Mouse (Mus musculus) ovary, adult 18-20 months (tissue): ENCODE results near the gene Sdhaf3.

ENCODE experiments used
- DNase-seq: peaks from one replicate; pipeline ENCODE4 v3.0.0; 2022; ENCODE audit warnings: low spot score, mixed read lengths

The Sdhaf3 gene

GRCm38 (mm10) chr6:7068782-7069181 is 113.0 kb downstream of the Sdhaf3 start:
- no peak for DNase-seq

DNA sequence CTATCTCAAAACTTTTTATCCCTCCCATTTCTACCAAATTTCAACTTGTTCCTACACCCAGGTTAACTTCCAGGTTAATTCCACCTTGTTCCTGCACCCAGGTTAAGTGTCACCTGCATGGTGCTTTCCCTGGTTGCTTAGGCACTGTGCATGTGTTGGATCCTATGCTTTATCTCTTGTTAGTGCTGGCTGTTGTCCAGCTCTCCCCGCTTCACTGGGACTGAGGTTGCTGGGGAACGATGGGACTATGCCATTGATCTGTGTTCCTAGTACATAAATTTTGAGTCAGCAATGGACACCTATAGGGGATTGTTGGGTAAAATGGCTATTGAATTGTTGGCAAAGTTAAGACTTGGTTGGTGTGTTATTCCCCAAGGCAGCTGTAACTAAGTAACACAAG is 113.7 kb downstream of the Sdhaf3 start:
- no peak for DNase-seq

GRCm38 (mm10) chr6:7082054-7082453 is 126.2 kb downstream of the Sdhaf3 start:
- DNase-seq, result no peak

DNA sequence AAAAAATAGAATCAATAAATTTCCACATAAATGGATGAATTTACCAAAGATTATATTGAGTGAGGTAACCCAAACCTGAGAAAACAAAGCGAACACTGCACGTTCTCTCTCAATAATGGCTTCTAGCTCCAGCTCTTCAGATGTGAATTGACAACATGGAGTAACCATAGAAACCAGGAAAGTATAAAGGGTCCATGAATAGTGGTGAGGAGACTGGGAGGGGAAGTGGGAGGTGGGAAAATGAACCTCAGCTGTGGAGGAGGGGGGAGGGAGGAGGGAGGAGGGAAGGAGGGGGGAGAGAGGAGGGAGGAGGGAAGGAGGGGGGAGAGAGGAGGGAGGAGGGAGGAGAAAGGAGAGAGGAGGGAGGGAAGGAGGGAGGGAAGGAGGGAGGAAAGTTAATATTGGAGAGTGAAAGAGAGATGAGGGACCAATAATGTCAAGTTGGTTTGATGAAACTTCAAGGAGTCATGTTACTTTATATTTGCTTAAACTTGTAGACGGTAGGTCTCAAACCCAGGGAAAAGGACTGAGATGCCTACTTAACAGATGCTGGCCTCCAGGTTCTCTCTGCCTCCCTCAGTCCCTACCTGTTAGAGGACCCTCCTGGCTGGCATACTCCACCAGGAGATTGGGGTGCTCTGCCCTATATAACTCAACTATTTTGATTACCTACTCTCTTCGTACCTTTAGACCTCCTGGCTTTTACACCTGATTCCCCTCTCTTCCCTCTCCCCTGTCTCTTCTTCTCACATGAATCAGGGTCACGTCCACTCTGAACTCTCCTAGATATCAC is 126.9 kb downstream of the Sdhaf3 start:
- DNase-seq, result no peak

DNA sequence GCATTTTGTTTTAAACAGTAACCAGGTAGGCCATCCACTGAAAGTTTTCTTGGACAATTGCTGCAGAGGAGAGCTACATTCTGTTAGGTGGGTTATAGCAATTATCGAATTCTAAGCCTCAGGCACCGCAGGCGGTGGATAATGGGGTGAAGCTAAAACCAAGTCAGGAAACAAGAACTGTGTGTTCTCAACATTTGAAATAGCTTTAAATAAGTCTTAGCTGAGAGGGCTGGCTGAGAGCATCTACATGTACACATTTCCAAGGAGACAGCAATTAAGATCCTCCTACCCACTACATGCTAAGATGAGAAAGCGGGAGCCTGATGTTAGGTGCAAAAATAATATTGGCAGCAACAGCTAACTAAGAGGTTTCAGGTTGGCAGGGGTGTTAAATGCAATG is 127.9 kb downstream of the Sdhaf3 start:
- no peak for DNase-seq

DNA sequence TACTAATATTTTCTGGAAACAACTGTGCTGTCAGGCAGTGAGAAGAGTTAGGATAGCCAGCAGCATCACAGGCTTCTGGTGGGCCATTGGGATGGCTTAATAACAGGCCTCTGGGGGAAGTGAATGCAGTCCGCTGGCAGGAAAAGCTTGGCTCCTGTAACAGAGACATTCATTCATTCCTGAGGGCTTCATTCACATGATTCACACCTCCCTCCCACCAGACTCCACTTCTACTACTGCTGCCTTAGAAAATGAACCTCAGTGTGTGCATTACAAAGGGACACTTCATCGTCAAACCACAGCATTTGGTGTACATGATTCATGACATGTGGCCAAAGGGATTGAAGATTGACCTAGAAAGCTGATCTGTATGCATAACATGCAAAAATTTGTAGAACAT is 128.6 kb downstream of the Sdhaf3 start:
- no peak for DNase-seq

DNA sequence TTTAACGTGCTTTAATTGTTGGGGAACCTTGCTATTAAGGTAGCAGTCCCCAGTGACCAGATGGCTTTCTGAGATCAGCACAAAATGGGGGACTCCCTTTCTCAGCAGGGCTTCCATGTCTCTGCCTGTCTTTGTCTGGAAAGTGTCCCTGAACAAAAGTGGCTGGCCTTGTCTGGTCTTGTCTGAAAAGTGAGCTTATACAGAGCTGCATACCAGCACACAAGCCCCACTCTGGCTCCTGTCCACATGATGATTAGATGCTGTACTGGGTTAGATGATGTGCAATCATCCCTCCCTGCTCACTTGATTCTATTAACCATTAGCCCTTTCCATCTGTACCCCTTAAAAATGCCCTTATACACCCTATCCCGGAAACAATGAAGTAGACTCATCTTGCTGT is 129.7 kb downstream of the Sdhaf3 start:
- no peak for DNase-seq

- no peak for DNase-seq
Measured at GRCm38 (mm10) chr6:7092094-7092493, 136.3 kb downstream of the Sdhaf3 start.
